ENCODE assay signal across 7 mouse cellular contexts in the genomic region with DNA sequence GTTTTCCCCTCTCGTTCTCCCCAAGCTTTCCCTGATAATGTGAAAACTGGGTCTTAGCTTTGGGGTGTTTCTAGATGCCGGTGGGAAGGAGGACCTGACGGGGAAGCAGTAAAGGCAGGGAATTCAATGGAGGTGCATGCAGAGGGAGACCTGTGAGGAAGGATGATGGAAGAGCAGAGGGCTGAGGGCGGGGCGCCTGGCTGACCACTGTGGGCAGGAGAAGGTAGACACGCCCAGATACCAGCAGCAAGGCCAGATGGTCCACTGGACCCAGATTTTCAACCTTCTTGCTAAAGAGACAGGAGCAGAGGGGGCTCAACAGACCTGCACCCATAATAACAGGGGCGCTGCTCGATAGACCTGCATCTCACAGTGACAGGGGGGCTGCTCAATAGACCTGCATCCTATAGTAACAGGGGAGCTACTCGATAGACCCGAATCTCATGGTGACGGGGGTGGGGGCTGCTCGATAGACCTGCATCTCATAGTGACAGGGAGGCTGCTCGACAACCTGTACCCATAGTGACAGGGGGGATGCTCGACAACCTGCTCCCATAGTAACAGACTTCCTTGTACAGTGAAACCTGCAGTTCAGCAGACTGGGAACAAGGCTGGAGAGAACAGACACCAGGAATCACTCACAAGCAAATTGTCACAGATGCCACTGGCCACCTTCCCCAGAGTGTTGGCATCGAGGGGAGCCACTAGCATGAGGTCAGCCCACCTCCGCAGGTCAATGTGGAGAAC. TPM values are rescaled to one million over a fixed set of nuclear protein-coding genes. Genes with fewer than 3 reads are reported as not detected.
A peak's percentile ranks its signal among the peaks of the same experiment; 100 is the strongest.
DNase-seq lines count a peak whose midpoint lies in the region; ATAC-seq and TF ChIP-seq lines count a peak whose summit lies in the region.

No protein-coding gene starts in this region.

- H3K4me3 ChIP-seq in kidney, postnatal 0 days (replicated peaks; ENCODE audit: low read depth, low read length) = no peak overlapping the region
- H3K4me3 ChIP-seq in intestine, postnatal 0 days (ENCODE audit: low read depth, low read length) = no peak overlapping the region

- no peak overlapping the region for H3K4me2 ChIP-seq in kidney, postnatal 0 days (ENCODE audit: low read length)
- H3K4me2 ChIP-seq in intestine, postnatal 0 days (replicated peaks; ENCODE audit: low read depth) = no peak overlapping the region

- no peak for ATAC-seq in kidney, postnatal 0 days (replicated peaks; ENCODE audit: low FRiP score, low read depth)
- ATAC-seq in intestine, postnatal 0 days = no peak
- ATAC-seq in erythroid progenitor cell, adult 5-6 weeks (replicated peaks; ENCODE audit: low FRiP score, poor library complexity, severe bottlenecking) = no peak

- DNase-seq in kidney, postnatal 0 days (ENCODE audit: low spot score) = no peak
- DNase-seq in kidney, postnatal 10 days = no peak
- DNase-seq in 3T3-L1 (ENCODE audit: low read depth, low spot score) = peak; percentile 29
- peak; percentile 56 for DNase-seq in MN1 (ENCODE audit: low spot score)
- no peak for DNase-seq in spleen, postnatal 4 days (ENCODE audit: low spot score in 2 of 2)

- H3K9ac ChIP-seq in kidney, postnatal 0 days (ENCODE audit: low read depth, low read length) = no peak overlapping the region
- H3K9ac ChIP-seq in intestine, postnatal 0 days (ENCODE audit: low read depth, low read length) = 0 out of 2 replicates have a peak overlapping the region, but pooled peaks have one; percentile 11

- peak overlapping the region; percentile 87 for H3K27ac ChIP-seq in kidney, postnatal 0 days
- H3K27ac ChIP-seq in intestine, postnatal 0 days (ENCODE audit: low read depth, low read length) = peak overlapping the region; percentile 85

- no peaks in the 10 kb centered on the region for H3K9me3 ChIP-seq in kidney, postnatal 0 days (replicated peaks; ENCODE audit: low read length)
- H3K9me3 ChIP-seq in intestine, postnatal 0 days (ENCODE audit: control insufficient read depth) = no peaks in the 10 kb centered on the region

- TF ChIP-seq CTCF in kidney, postnatal 0 days (IDR thresholded peaks at IDR 0.05; ENCODE audit: low read depth) = no peak
- TF ChIP-seq CTCF in intestine, postnatal 0 days (IDR thresholded peaks at IDR 0.05; ENCODE audit: low read depth) = no peak

- H3K4me1 ChIP-seq in kidney, postnatal 0 days (replicated peaks; ENCODE audit: insufficient read depth, low read length) = peaks cover 7% of the 10 kb centered on the region
- H3K4me1 ChIP-seq in intestine, postnatal 0 days (replicated peaks; ENCODE audit: control insufficient read depth, insufficient read depth, low read length) = peaks cover 20% of the 10 kb centered on the region

- H3K27me3 ChIP-seq in kidney, postnatal 0 days (ENCODE audit: insufficient read depth, low read length) = no peaks in the 10 kb centered on the region
- H3K27me3 ChIP-seq in intestine, postnatal 0 days (replicated peaks; ENCODE audit: control insufficient read depth, insufficient read depth, low read length) = no peaks in the 10 kb centered on the region

- H3K36me3 ChIP-seq in kidney, postnatal 0 days (ENCODE audit: insufficient read depth, low read length) = 0 out of 2 replicates have a peak, but pooled peaks cover 6% of the 10 kb centered on the region
- peaks cover 4% of the 10 kb centered on the region; the same call in 1 of the 2 replicates for H3K36me3 ChIP-seq in intestine, postnatal 0 days (ENCODE audit: control insufficient read depth, insufficient read depth)

- WGBS in kidney, postnatal 0 days = 83% methylated on average over 16 of the region's 16 CpGs
- WGBS in intestine, postnatal 0 days = 84% methylated on average over 16 of the region's 16 CpGs

RNA-seq across cellular contexts. Expression of gene Ppcdc, which starts 20.2 kb away (rescaled TPM):
- 29.6 and 34.8 TPM in 2 replicates for polyA plus RNA-seq in kidney, postnatal 0 days (2015; fragmentation: Nextera tagmentation; extraction: Ambion mirVana)
- 17.3 and 18.8 TPM in 2 replicates for polyA plus RNA-seq in intestine, postnatal 0 days (2015; fragmentation: Nextera tagmentation; extraction: Ambion mirVana)
- total RNA-seq in erythroid progenitor cell, adult 5-6 weeks (2015; ENCODE audit: low replicate concordance) = 9.4 and 17.2 TPM in 2 replicates
- total RNA-seq in erythroid progenitor cell, adult 5-6 weeks (2017; ENCODE audit: low replicate concordance) = 5.0 and 6.1 TPM in 2 replicates

RNA-seq across cellular contexts. Expression of gene Scamp5, which starts 48.2 kb away (rescaled TPM):
- polyA plus RNA-seq in kidney, postnatal 0 days (2015; fragmentation: Nextera tagmentation; extraction: Ambion mirVana) = 18.3 and 19.4 TPM in 2 replicates
- polyA plus RNA-seq in intestine, postnatal 0 days (2015; fragmentation: Nextera tagmentation; extraction: Ambion mirVana) = 15.9 and 16.8 TPM in 2 replicates
- total RNA-seq in erythroid progenitor cell, adult 5-6 weeks (2015; ENCODE audit: low replicate concordance) = 0.84 TPM in 1 of 2 replicates, not detected in the other
- 1.2 TPM in 2 replicates for total RNA-seq in erythroid progenitor cell, adult 5-6 weeks (2017; ENCODE audit: low replicate concordance)

Comparison
In these comparisons a context has a peak if more than half of its experiments do, and no peak if none do; other contexts are left out.
1. DNase-seq: peak in 3T3-L1 (single experiment) and MN1 (single experiment); none in kidney, postnatal 0 days (single experiment), kidney, postnatal 10 days (single experiment) and spleen, postnatal 4 days (0 of 2).